Mouse (Mus musculus) adrenal gland, postnatal 10 days (tissue): ENCODE results near the gene L1cam. TPM values are rescaled to one million over a fixed set of nuclear protein-coding genes. Genes with fewer than 3 reads are reported as not detected.

Experiments used
- DNase-seq: peaks from one replicate; pipeline ENCODE4 v3.0.0; 2021; ENCODE audit warnings: mixed read lengths
- long read RNA-seq, 2 experiments: library from polyadenylated mRNA; stranded (forward); transcript quantifications; one replicate each; pipeline ENCODE4 v2.0.0; 2021
- total RNA-seq, 2 experiments: library from RNA; stranded (reverse); gene quantifications; 2 replicates each; pipeline ENCODE4 v1.2.3; 2021

The L1cam gene
- 10 to 100 TPM in 1 of 2 experiments, 1 to 10 TPM in 1; 9.9 to 24.7 TPM for total RNA-seq
- long read RNA-seq, experiment 1, partial matches to known transcripts, result 0 of 1 reads
- long read RNA-seq, experiment 1, other reads (novel, unspliced or antisense), result 1 of 1 reads
- long read RNA-seq, experiment 2, partial matches to known transcripts, result 4 of 6 reads
- long read RNA-seq, experiment 2, other reads (novel, unspliced or antisense), result 2 of 6 reads

GRCm38 (mm10) chrX:73895719-73896118 lies at the start of gene L1cam:
Gene L1cam (minus strand): TSS chrX:73896105.
- DNase-seq, result peak; percentile 68

- DNase-seq, result no peak
Measured at GRCm38 (mm10) chrX:73942294-73942693, 46.4 kb upstream of the L1cam start.

- DNase-seq, result no peak
Measured at GRCm38 (mm10) chrX:73941860-73942259, 46.0 kb upstream of the L1cam start.

- no peak for DNase-seq
Measured at GRCm38 (mm10) chrX:73931871-73932270, 36.0 kb upstream of the L1cam start.

GRCm38 (mm10) chrX:73930402-73931062 lies 34.6 kb upstream of the L1cam start, which contains the start of gene Renbp:
Gene Renbp (minus strand): TSS chrX:73930850.
- DNase-seq, result peak; percentile 76

- no peak for DNase-seq
Measured at GRCm38 (mm10) chrX:73922550-73922882, 26.6 kb upstream of the L1cam start.

- peak; percentile 91 for DNase-seq
Measured at GRCm38 (mm10) chrX:73921823-73922549, 26.1 kb upstream of the L1cam start, which contains the start of the genes Arhgap4 and Naa10. Gene Arhgap4 (minus strand): TSS chrX:73921870. Gene Naa10 (minus strand): TSS chrX:73921944.

GRCm38 (mm10) chrX:73921285-73921822 lies 25.4 kb upstream of the L1cam start:
- peak; percentile 22 for DNase-seq

GRCm38 (mm10) chrX:73918631-73919030 lies 22.7 kb upstream of the L1cam start:
- no peak for DNase-seq

- DNase-seq, result no peak
Measured at GRCm38 (mm10) chrX:73916945-73917344, 21.0 kb upstream of the L1cam start.

GRCm38 (mm10) chrX:73914827-73915703 lies 19.2 kb upstream of the L1cam start:
- DNase-seq, result peak; percentile 89

GRCm38 (mm10) chrX:73911588-73911987 lies 15.7 kb upstream of the L1cam start:
- DNase-seq, result no peak

GRCm38 (mm10) chrX:73911156-73911555 lies 15.3 kb upstream of the L1cam start:
- peak; percentile 41 for DNase-seq

- DNase-seq, result no peak
Measured at GRCm38 (mm10) chrX:73910451-73910850, 14.5 kb upstream of the L1cam start.

GRCm38 (mm10) chrX:73910049-73910448 lies 14.1 kb upstream of the L1cam start:
- no peak for DNase-seq

- no peak for DNase-seq
Measured at GRCm38 (mm10) chrX:73897959-73898358, 2.1 kb upstream of the L1cam start.

- no peak for DNase-seq
Measured at GRCm38 (mm10) chrX:73892833-73893232, 3.1 kb downstream of the L1cam start.

GRCm38 (mm10) chrX:73891551-73892152 lies 4.3 kb downstream of the L1cam start, which contains the start of gene Avpr2:
Gene Avpr2 (plus strand): TSS chrX:73892102.
- no peak for DNase-seq

GRCm38 (mm10) chrX:73881463-73881862 lies 14.4 kb downstream of the L1cam start:
- no peak for DNase-seq

GRCm38 (mm10) chrX:73881036-73881427 lies 14.9 kb downstream of the L1cam start:
- no peak for DNase-seq
